Mouse (Mus musculus): ENCODE data around the gene Coq4. TPM values are rescaled to one million over a fixed set of nuclear protein-coding genes. Genes with fewer than 3 reads are reported as not detected.

Gene Coq4
- 11.4 and 11.7 TPM in 2 replicates for polyA plus RNA-seq (2015; fragmentation: Nextera tagmentation; extraction: Ambion mirVana)

DNA sequence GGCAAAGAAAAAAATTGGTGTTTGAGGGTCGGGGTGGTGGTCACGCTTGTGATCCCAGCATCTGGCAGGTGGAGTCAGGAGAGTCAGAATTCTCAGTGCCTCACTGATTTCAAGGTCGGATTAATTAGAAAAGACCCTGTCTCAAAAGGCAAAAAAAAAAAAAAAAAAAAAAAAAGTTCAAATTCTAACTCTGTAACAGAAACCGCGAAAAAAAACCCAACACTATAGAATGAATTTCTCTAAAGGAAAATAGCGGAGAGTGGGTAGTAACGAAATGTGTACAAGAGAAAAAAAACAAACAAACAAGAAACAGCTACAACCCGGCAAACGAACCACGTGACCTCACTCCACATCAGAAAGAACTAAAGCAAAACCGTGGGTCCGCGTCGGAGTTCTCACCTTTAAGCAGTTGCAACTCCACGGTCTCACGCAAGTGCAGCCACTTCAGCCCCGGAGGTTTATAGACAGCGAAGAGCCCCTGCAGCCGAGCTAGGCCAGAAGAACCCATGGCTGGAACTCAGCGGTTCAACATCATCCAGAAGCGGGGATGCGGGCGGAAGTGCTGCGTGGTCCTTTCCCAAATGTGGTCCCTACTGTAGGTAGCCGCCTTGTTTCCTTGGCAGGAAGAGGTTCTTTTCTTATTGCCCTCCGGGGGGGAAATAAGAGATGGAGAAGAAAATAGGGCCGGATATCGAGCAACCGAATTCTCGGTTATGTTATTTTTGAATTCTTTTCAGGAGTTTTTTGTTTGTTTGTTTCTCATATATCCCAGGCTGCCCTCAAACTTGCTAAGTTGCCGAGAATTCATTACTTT lies at the start of gene Coq4:
TSS of gene Coq4 (plus strand) at position 390 of the 814 bp plus-strand sequence.
- no peaks in the 10 kb centered on the region for H3K9me3 ChIP-seq (replicated peaks)
- H3K4me3 ChIP-seq (replicated peaks): peak within 1 kb of the TSS; percentile 73
- H3K27me3 ChIP-seq: no peaks in the 10 kb centered on the region
- H3K27ac ChIP-seq (replicated peaks): peak within 1 kb of the TSS; percentile 83
- peaks cover 41% of the 10 kb centered on the region for H3K36me3 ChIP-seq (replicated peaks)
- peak within 1 kb of the TSS; percentile 89 for H3K4me2 ChIP-seq
- 1% methylated on average over 31 of the region's 31 CpGs for WGBS (ENCODE audit: insufficient replicate concordance)
- ATAC-seq (ENCODE audit: insufficient read depth): peak; percentile 85
- peaks cover 20% of the 10 kb centered on the region for H3K4me1 ChIP-seq (replicated peaks)
- peak within 1 kb of the TSS; percentile 65 for H3K9ac ChIP-seq

DNA sequence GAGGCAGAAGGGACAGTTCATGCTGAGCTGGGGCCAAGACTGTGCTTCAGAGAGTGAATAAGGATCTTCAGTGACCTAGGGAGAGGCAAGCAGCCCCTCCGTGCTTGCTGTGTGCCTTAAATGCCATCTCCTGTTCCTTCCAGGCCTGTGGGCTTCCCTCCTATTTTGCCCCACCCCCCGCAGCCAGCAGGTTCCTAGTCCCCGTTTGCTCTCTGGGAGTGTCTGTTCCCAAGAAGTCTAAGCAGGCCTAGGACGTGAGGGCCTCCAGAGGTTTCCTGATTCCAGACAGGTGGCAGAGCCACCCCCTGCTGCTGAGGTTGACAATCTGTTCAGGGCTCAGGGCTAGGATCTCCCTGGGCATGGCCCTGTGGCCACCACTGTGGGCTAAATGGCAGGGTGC lies 48.5 kb upstream of the Coq4 start:
- no peak for ATAC-seq (ENCODE audit: insufficient read depth)
- Histone ChIP-seq H3K4me3 (replicated peaks) (no peak overlapping the region), H3K4me2 (no peak overlapping the region), H3K27me3 (no peaks in the 10 kb centered on the region), H3K36me3 (replicated peaks) (peaks cover 46% of the 10 kb centered on the region), H3K27ac (replicated peaks) (peak overlapping the region; percentile 51), H3K9ac (no peak overlapping the region), H3K9me3 (replicated peaks) (no peaks in the 10 kb centered on the region), H3K4me1 (replicated peaks) (peaks cover 28% of the 10 kb centered on the region)
- 54% methylated on average over 4 of the region's 4 CpGs for WGBS (ENCODE audit: insufficient replicate concordance)

DNA sequence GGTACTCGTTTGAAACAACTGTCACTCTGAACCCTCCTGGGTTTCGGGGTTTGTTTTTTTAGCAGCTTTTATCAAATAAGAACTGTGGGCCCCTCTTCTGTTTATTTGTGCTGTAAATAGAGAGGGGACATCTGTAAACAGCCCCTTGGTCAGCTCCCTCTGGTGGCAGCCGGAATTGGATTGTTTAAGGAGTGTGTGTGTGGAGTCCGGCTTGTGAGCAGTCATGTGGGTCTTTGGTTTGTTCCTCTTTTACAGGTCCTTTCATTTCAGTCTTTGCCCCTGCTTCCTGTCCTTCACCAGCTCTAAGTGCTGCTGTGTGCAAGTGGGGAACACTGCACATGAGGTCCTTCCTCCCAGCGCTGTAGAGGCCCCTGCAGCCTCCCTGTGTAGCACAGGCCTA lies 47.9 kb upstream of the Coq4 start:
- Histone ChIP-seq H3K4me1 (replicated peaks) (peaks cover 28% of the 10 kb centered on the region), H3K4me2 (no peak overlapping the region), H3K27ac (replicated peaks) (peak overlapping the region; percentile 51), H3K4me3 (replicated peaks) (no peak overlapping the region), H3K9ac (no peak overlapping the region), H3K27me3 (no peaks in the 10 kb centered on the region), H3K36me3 (replicated peaks) (peaks cover 41% of the 10 kb centered on the region), H3K9me3 (replicated peaks) (no peaks in the 10 kb centered on the region)
- no peak for ATAC-seq (ENCODE audit: insufficient read depth)
- WGBS (ENCODE audit: insufficient replicate concordance): 35% methylated on average over 5 of the region's 5 CpGs

DNA sequence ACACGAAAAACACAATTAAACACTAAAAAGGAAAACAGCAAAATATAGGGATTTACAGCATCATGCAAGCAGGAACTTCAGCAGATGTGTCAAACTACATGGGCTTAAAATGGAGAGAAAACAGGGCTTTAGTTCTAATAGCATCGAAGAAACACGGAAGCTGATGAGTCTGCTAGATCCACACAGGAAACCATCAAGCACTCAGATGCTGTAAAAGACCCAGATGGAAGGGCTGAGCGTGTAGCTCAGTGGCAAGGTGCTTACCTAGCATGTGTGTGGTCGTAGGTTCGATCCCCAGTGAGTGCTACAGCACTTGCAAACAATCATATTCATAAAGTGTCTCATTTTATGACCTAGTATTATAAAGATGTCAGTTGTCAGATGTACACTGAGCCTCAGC lies 46.1 kb upstream of the Coq4 start:
- Histone ChIP-seq H3K4me2 (no peak overlapping the region), H3K9ac (no peak overlapping the region), H3K36me3 (replicated peaks) (peaks cover 25% of the 10 kb centered on the region), H3K9me3 (replicated peaks) (no peaks in the 10 kb centered on the region), H3K27me3 (peaks cover 15% of the 10 kb centered on the region), H3K4me1 (replicated peaks) (peaks cover 28% of the 10 kb centered on the region), H3K27ac (replicated peaks) (no peak overlapping the region), H3K4me3 (replicated peaks) (no peak overlapping the region)
- 65% methylated on average over 6 of the region's 6 CpGs for WGBS (ENCODE audit: insufficient replicate concordance)
- ATAC-seq (ENCODE audit: insufficient read depth): no peak

DNA sequence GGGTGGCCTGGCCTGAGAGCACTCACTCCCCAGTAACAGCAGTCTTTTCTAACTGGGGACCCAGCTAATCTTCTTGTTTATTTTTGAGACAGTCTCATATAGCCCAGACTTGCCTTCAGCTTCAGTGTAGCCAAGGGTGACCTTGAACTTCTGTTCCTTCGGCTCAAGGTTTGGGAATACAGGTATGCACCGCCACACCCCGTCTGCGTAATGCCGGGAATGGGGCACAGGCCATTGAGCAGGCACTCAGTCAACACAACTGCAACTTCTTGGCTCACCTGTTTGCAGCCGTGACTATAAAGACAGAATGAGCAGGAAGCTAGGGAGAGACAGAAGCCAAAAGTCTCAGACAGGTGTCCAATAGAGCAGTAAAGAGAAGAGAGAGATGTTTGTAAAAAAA lies 43.0 kb upstream of the Coq4 start:
- H3K9me3 ChIP-seq (replicated peaks): no peaks in the 10 kb centered on the region
- no peak overlapping the region for H3K9ac ChIP-seq
- H3K4me1 ChIP-seq (replicated peaks): peaks cover 7% of the 10 kb centered on the region; the same call in 1 of the 2 replicates
- H3K36me3 ChIP-seq (replicated peaks): no peaks in the 10 kb centered on the region
- H3K4me2 ChIP-seq: no peak overlapping the region
- whole genome bisulfite sequencing (ENCODE audit: insufficient replicate concordance): 79% methylated on average over 6 of the region's 6 CpGs
- H3K4me3 ChIP-seq (replicated peaks): no peak overlapping the region
- ATAC-seq (ENCODE audit: insufficient read depth): no peak
- peaks cover 45% of the 10 kb centered on the region for H3K27me3 ChIP-seq
- H3K27ac ChIP-seq (replicated peaks): no peak overlapping the region

DNA sequence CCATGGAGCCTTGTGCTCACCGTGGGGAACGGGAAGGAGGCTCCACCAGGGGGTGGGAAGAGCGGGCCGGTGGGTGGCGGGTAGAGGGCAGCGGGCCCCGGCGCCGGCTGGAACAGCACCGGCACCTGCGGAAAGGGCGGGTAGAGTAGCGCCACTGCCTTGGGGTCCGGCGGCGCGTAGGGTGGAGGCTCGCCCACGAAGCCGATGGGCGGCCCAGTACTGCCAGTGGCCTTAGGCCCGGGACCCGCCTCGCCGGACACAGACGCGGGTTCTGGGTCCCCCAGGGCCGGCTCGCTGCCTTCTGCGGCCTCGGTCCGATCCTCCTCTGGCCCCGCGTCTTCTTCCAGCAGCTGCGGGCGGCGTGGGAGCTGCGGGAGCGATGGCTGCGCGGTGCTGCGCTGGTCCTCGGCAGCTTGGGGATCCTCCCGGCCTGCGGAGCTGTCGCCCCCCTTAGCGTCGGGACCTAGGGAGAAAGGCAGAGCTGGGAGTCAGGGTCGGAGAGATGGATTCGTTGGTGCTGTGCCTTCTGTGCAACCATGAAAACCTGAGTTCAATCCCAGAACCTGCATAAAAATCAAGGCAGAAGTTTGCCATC lies 40.0 kb upstream of the Coq4 start:
- no peak overlapping the region for H3K4me3 ChIP-seq (replicated peaks)
- H3K27ac ChIP-seq (replicated peaks): no peak overlapping the region
- H3K27me3 ChIP-seq: peaks cover 74% of the 10 kb centered on the region
- no peak for ATAC-seq (ENCODE audit: insufficient read depth)
- no peak overlapping the region for H3K9ac ChIP-seq
- no peaks in the 10 kb centered on the region for H3K9me3 ChIP-seq (replicated peaks)
- H3K4me1 ChIP-seq (replicated peaks): no peaks in the 10 kb centered on the region
- no peaks in the 10 kb centered on the region for H3K36me3 ChIP-seq (replicated peaks)
- WGBS (ENCODE audit: insufficient replicate concordance): 6% methylated on average over 50 of the region's 50 CpGs
- peak overlapping the region; percentile 41 for H3K4me2 ChIP-seq

DNA sequence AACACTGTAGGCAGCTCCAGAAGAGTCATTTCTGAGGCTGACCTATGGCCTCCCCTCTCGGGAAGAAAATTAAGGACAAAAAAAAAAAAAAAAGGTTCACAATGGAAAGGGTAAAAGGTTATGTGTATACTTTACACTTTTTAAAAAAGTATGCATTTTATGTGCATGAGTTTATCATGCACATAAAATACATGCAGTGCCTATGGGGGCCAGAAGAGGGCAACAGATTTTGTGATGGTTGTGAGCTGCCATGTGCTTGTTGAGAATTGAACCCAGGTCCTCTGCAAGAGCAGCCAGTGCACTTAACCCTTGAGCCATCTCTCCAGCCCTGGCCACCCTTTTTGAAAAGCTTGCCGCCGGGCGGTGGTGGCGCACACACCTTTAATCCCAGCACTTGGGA lies 39.4 kb upstream of the Coq4 start:
- Histone ChIP-seq H3K36me3 (replicated peaks) (no peaks in the 10 kb centered on the region), H3K27me3 (peaks cover 80% of the 10 kb centered on the region), H3K9me3 (replicated peaks) (no peaks in the 10 kb centered on the region), H3K9ac (no peak overlapping the region), H3K4me2 (no peak overlapping the region), H3K4me1 (replicated peaks) (no peaks in the 10 kb centered on the region), H3K4me3 (replicated peaks) (no peak overlapping the region), H3K27ac (replicated peaks) (no peak overlapping the region)
- WGBS (ENCODE audit: insufficient replicate concordance): 51% methylated on average over 5 of the region's 5 CpGs
- no peak for ATAC-seq (ENCODE audit: insufficient read depth)

DNA sequence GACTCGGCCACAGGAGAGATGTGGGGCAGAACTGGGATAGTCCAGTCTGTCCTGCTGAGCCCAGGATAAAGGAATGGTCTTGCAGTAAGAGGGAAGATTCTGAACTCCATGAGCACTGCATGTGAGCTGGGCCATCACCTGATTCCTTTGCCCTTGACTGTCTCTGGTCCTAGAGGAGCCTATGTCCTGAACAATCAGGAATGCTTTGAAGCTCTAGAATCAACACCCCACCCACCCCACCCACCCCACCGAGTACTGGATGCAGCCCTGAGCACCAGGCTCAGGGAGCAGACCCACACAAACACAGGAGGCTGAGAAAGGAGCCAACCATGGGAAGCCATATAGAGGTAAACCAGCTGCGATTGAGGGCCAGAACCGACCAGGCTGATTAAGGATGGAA lies 38.8 kb upstream of the Coq4 start:
- H3K36me3 ChIP-seq (replicated peaks): no peaks in the 10 kb centered on the region
- H3K4me1 ChIP-seq (replicated peaks): no peaks in the 10 kb centered on the region
- H3K9me3 ChIP-seq (replicated peaks): no peaks in the 10 kb centered on the region
- peaks cover 86% of the 10 kb centered on the region for H3K27me3 ChIP-seq
- H3K4me2 ChIP-seq: no peak overlapping the region
- no peak overlapping the region for H3K4me3 ChIP-seq (replicated peaks)
- 57% methylated on average over 4 of the region's 4 CpGs for WGBS (ENCODE audit: insufficient replicate concordance)
- H3K27ac ChIP-seq (replicated peaks): no peak overlapping the region
- ATAC-seq (ENCODE audit: insufficient read depth): no peak
- no peak overlapping the region for H3K9ac ChIP-seq

DNA sequence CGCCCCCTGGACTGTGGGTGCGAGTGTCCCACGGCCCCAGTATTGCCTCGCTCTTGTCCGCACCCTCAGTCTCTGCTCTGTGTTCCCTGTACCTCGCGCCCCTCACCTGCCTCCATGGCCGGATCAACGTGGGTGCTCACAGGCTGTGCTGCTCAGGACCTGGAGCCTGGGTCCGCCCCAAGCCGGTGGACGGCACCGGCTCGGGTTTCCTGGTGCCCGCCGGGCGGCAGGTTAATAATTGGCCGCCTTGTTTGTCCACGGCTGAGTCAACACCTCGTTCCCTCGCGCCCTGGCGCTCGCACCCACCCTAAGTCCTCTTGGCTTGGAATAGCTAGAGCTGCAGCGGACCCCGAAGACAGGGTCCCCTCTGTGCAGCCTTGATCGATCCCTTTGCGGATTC lies 35.8 kb upstream of the Coq4 start, which contains the start of gene Gm13420:
TSS of gene Gm13420 (minus strand) at position 189 of the 400 bp plus-strand sequence.
- Histone ChIP-seq H3K4me2 (peak within 1 kb of the TSS; percentile 57), H3K36me3 (replicated peaks) (no peaks in the 10 kb centered on the region), H3K4me3 (replicated peaks) (peak within 1 kb of the TSS; percentile 23), H3K9ac (no peak within 1 kb of the TSS), H3K4me1 (replicated peaks) (no peaks in the 10 kb centered on the region), H3K9me3 (replicated peaks) (no peaks in the 10 kb centered on the region), H3K27ac (replicated peaks) (no peak within 1 kb of the TSS), H3K27me3 (peaks cover 73% of the 10 kb centered on the region)
- 10% methylated on average over 28 of the region's 28 CpGs for WGBS (ENCODE audit: insufficient replicate concordance)
- peak; percentile 57 for ATAC-seq (ENCODE audit: insufficient read depth)

DNA sequence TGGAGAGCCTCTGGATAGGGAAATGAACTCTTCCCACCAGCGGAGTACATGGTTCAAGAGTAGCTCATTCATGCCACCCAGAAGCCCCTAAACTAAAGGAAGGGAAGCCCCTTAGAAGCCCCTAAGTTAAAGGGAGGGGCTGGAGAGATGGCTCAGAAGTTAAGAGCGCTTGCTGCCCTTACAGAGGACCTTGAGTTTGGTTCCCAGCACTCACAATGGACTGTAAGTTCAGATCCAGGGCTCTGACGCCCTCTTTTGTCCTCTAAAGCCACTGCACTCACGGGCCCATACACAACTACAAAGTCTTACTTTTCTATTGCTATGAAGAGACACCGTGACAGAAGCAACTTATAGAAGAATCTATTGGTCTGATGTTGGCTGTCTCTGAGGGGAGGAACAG lies 34.9 kb upstream of the Coq4 start:
- H3K27me3 ChIP-seq: peaks cover 66% of the 10 kb centered on the region
- H3K4me1 ChIP-seq (replicated peaks): no peaks in the 10 kb centered on the region
- H3K9ac ChIP-seq: no peak overlapping the region
- WGBS (ENCODE audit: insufficient replicate concordance): 64% methylated on average over 5 of the region's 5 CpGs
- H3K27ac ChIP-seq (replicated peaks): no peak overlapping the region
- H3K4me2 ChIP-seq: no peak overlapping the region
- no peaks in the 10 kb centered on the region for H3K9me3 ChIP-seq (replicated peaks)
- H3K36me3 ChIP-seq (replicated peaks): no peaks in the 10 kb centered on the region
- no peak overlapping the region for H3K4me3 ChIP-seq (replicated peaks)
- no peak for ATAC-seq (ENCODE audit: insufficient read depth)

DNA sequence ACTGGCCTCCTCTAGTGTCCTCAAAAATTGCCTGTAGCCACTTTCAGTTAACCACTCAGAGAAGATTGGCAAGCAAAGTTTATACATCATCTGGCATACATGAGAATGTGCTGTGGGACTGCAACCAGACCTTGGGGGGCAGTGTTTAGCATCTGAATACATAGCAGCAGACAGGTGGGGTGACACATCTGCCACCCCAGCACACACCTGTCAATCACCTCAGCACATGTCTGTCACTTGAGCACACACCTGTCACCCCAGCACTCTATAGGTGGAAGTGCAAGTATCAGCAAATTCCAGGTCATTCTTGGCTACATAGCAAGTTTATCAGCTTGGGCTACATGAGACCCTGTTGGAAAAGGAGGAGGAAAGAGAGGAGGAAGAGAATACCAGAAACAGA lies 31.6 kb upstream of the Coq4 start:
- H3K4me1 ChIP-seq (replicated peaks): no peaks in the 10 kb centered on the region

More for the DNA sequence above, 31.6 kb upstream of the Coq4 start:
- Histone ChIP-seq H3K9me3 (replicated peaks) (no peaks in the 10 kb centered on the region), H3K4me2 (no peak overlapping the region), H3K36me3 (replicated peaks) (no peaks in the 10 kb centered on the region), H3K27ac (replicated peaks) (no peak overlapping the region), H3K9ac (no peak overlapping the region), H3K4me3 (replicated peaks) (no peak overlapping the region), H3K27me3 (peaks cover 36% of the 10 kb centered on the region)
- ATAC-seq (ENCODE audit: insufficient read depth): no peak
